Mouse (Mus musculus): ENCODE measurements around the gene Olfr645. TPM values are rescaled to one million over a fixed set of nuclear protein-coding genes. Genes with fewer than 3 reads are reported as not detected.

Gene Olfr645
- polyA plus RNA-seq (2014; fragmentation: Nextera tagmentation; extraction: Ambion mirVana): not detected in 2 replicates

- H3K9me3 ChIP-seq (ENCODE audit: control insufficient read depth, low read length): no peaks in the 10 kb centered on the region
- DNase-seq (ENCODE audit: low spot score) (no peak), ATAC-seq (ENCODE audit: insufficient number of reproducible peaks, low FRiP score, low TSS enrichment, low read depth) (no peak)
- H3K4me3 ChIP-seq (ENCODE audit: low read depth, low read length): no peak within 1 kb of the TSS
- H3K4me2 ChIP-seq (ENCODE audit: low read depth, severe bottlenecking): no peak within 1 kb of the TSS
- no peak within 1 kb of the TSS for H3K9ac ChIP-seq (ENCODE audit: low read length)
- no peaks in the 10 kb centered on the region for H3K4me1 ChIP-seq (ENCODE audit: control insufficient read depth, insufficient read depth, low read length)
- H3K36me3 ChIP-seq (ENCODE audit: control insufficient read depth, insufficient read depth, low read length): no peaks in the 10 kb centered on the region
- H3K27ac ChIP-seq (replicated peaks; ENCODE audit: low read depth, low read length): no peak within 1 kb of the TSS
- WGBS: 73% methylated on average over 1 of the region's 1 CpGs
- no peaks in the 10 kb centered on the region for H3K27me3 ChIP-seq (ENCODE audit: control insufficient read depth, insufficient read depth, low read length)
Observed at GRCm38 (mm10) chr7:104085365-104085764, at the start of gene Olfr645. Gene Olfr645 (minus strand): TSS chr7:104085465.

- 93% methylated on average over 5 of the region's 5 CpGs for WGBS
- no peak for DNase-seq (ENCODE audit: low spot score)
- no peak for ATAC-seq (ENCODE audit: insufficient number of reproducible peaks, low FRiP score, low TSS enrichment, low read depth)
- no peaks in the 10 kb centered on the region for H3K36me3 ChIP-seq (ENCODE audit: control insufficient read depth, insufficient read depth, low read length)
- no peak within 1 kb of the TSS for H3K4me3 ChIP-seq (ENCODE audit: low read depth, low read length)
- H3K27me3 ChIP-seq (ENCODE audit: control insufficient read depth, insufficient read depth, low read length): no peaks in the 10 kb centered on the region
- no peak within 1 kb of the TSS for H3K9ac ChIP-seq (ENCODE audit: low read length)
- no peaks in the 10 kb centered on the region for H3K9me3 ChIP-seq (ENCODE audit: control insufficient read depth, low read length)
- no peaks in the 10 kb centered on the region for H3K4me1 ChIP-seq (ENCODE audit: control insufficient read depth, insufficient read depth, low read length)
- no peak within 1 kb of the TSS for H3K4me2 ChIP-seq (ENCODE audit: low read depth, severe bottlenecking)
- no peak within 1 kb of the TSS for H3K27ac ChIP-seq (replicated peaks; ENCODE audit: low read depth, low read length)
Observed at GRCm38 (mm10) chr7:104129726-104130125, 44.5 kb upstream of the Olfr645 start, which contains the start of gene Ubqln5. Gene Ubqln5 (minus strand): TSS chr7:104129826.

GRCm38 (mm10) chr7:104104757-104104972 is 19.4 kb upstream of the Olfr645 start, which contains the start of gene Olfr646:
Gene Olfr646 (plus strand): TSS chr7:104104873.
- Histone ChIP-seq H3K4me2 (ENCODE audit: low read depth, severe bottlenecking) (no peak within 1 kb of the TSS), H3K9me3 (ENCODE audit: control insufficient read depth, low read length) (no peaks in the 10 kb centered on the region), H3K27ac (replicated peaks; ENCODE audit: low read depth, low read length) (no peak within 1 kb of the TSS), H3K4me3 (ENCODE audit: low read depth, low read length) (no peak within 1 kb of the TSS), H3K27me3 (ENCODE audit: control insufficient read depth, insufficient read depth, low read length) (no peaks in the 10 kb centered on the region), H3K9ac (ENCODE audit: low read length) (no peak within 1 kb of the TSS), H3K4me1 (ENCODE audit: control insufficient read depth, insufficient read depth, low read length) (no peaks in the 10 kb centered on the region), H3K36me3 (ENCODE audit: control insufficient read depth, insufficient read depth, low read length) (no peaks in the 10 kb centered on the region)
- DNase-seq (ENCODE audit: low spot score) (no peak), ATAC-seq (ENCODE audit: insufficient number of reproducible peaks, low FRiP score, low TSS enrichment, low read depth) (no peak)

- no peak overlapping the region for H3K9ac ChIP-seq (ENCODE audit: low read length)
- no peaks in the 10 kb centered on the region for H3K4me1 ChIP-seq (ENCODE audit: control insufficient read depth, insufficient read depth, low read length)
- no peak overlapping the region for H3K27ac ChIP-seq (replicated peaks; ENCODE audit: low read depth, low read length)
- no peaks in the 10 kb centered on the region for H3K36me3 ChIP-seq (ENCODE audit: control insufficient read depth, insufficient read depth, low read length)
- H3K4me3 ChIP-seq (ENCODE audit: low read depth, low read length): no peak overlapping the region
- ATAC-seq (ENCODE audit: insufficient number of reproducible peaks, low FRiP score, low TSS enrichment, low read depth) (no peak), DNase-seq (ENCODE audit: low spot score) (no peak)
- no peaks in the 10 kb centered on the region for H3K9me3 ChIP-seq (ENCODE audit: control insufficient read depth, low read length)
- 45% methylated on average over 4 of the region's 4 CpGs for WGBS
- H3K4me2 ChIP-seq (ENCODE audit: low read depth, severe bottlenecking): no peak overlapping the region
- H3K27me3 ChIP-seq (ENCODE audit: control insufficient read depth, insufficient read depth, low read length): no peaks in the 10 kb centered on the region
Observed at GRCm38 (mm10) chr7:104103913-104104756, 18.9 kb upstream of the Olfr645 start.

GRCm38 (mm10) chr7:104071769-104072168 is 13.5 kb downstream of the Olfr645 start, which contains the start of gene Olfr644:
Gene Olfr644 (minus strand): TSS chr7:104071869.
- H3K4me1 ChIP-seq (ENCODE audit: control insufficient read depth, insufficient read depth, low read length): no peaks in the 10 kb centered on the region
- H3K9me3 ChIP-seq (ENCODE audit: control insufficient read depth, low read length): no peaks in the 10 kb centered on the region
- no peaks in the 10 kb centered on the region for H3K36me3 ChIP-seq (ENCODE audit: control insufficient read depth, insufficient read depth, low read length)
- H3K27ac ChIP-seq (replicated peaks; ENCODE audit: low read depth, low read length): no peak within 1 kb of the TSS
- DNase-seq (ENCODE audit: low spot score) (no peak), ATAC-seq (ENCODE audit: insufficient number of reproducible peaks, low FRiP score, low TSS enrichment, low read depth) (no peak)
- H3K27me3 ChIP-seq (ENCODE audit: control insufficient read depth, insufficient read depth, low read length): no peaks in the 10 kb centered on the region
- no peak within 1 kb of the TSS for H3K9ac ChIP-seq (ENCODE audit: low read length)
- no peak within 1 kb of the TSS for H3K4me2 ChIP-seq (ENCODE audit: low read depth, severe bottlenecking)
- no peak within 1 kb of the TSS for H3K4me3 ChIP-seq (ENCODE audit: low read depth, low read length)
- 83% methylated on average over 2 of the region's 2 CpGs for WGBS

- H3K27me3 ChIP-seq (ENCODE audit: control insufficient read depth, insufficient read depth, low read length): no peaks in the 10 kb centered on the region
Observed at GRCm38 (mm10) chr7:104061345-104061744, 23.9 kb downstream of the Olfr645 start, which contains the start of gene 4930516K23Rik. Gene 4930516K23Rik (minus strand): TSS chr7:104061445.

GRCm38 (mm10) chr7:104059215-104059614 is 26.1 kb downstream of the Olfr645 start:
- DNase-seq (ENCODE audit: low spot score): no peak
- Histone ChIP-seq H3K36me3 (ENCODE audit: control insufficient read depth, insufficient read depth, low read length) (no peaks in the 10 kb centered on the region), H3K9ac (ENCODE audit: low read length) (no peak overlapping the region), H3K27me3 (ENCODE audit: control insufficient read depth, insufficient read depth, low read length) (no peaks in the 10 kb centered on the region), H3K4me2 (ENCODE audit: low read depth, severe bottlenecking) (no peak overlapping the region), H3K4me1 (ENCODE audit: control insufficient read depth, insufficient read depth, low read length) (no peaks in the 10 kb centered on the region), H3K9me3 (ENCODE audit: control insufficient read depth, low read length) (no peaks in the 10 kb centered on the region), H3K4me3 (ENCODE audit: low read depth, low read length) (no peak overlapping the region), H3K27ac (replicated peaks; ENCODE audit: low read depth, low read length) (no peak overlapping the region)
- no peak for ATAC-seq (ENCODE audit: insufficient number of reproducible peaks, low FRiP score, low TSS enrichment, low read depth)
- 87% methylated on average over 1 of the region's 1 CpGs for WGBS

More at GRCm38 (mm10) chr7:104061345-104061744, 23.9 kb downstream of the Olfr645 start, which contains the start of gene 4930516K23Rik:
- DNase-seq (ENCODE audit: low spot score) (no peak), ATAC-seq (ENCODE audit: insufficient number of reproducible peaks, low FRiP score, low TSS enrichment, low read depth) (no peak)
- Histone ChIP-seq H3K4me2 (ENCODE audit: low read depth, severe bottlenecking) (no peak within 1 kb of the TSS), H3K36me3 (ENCODE audit: control insufficient read depth, insufficient read depth, low read length) (no peaks in the 10 kb centered on the region), H3K9me3 (ENCODE audit: control insufficient read depth, low read length) (no peaks in the 10 kb centered on the region), H3K4me3 (ENCODE audit: low read depth, low read length) (no peak within 1 kb of the TSS), H3K9ac (ENCODE audit: low read length) (no peak within 1 kb of the TSS), H3K4me1 (ENCODE audit: control insufficient read depth, insufficient read depth, low read length) (no peaks in the 10 kb centered on the region), H3K27ac (replicated peaks; ENCODE audit: low read depth, low read length) (no peak within 1 kb of the TSS)
- 60% methylated on average over 2 of the region's 2 CpGs for WGBS

GRCm38 (mm10) chr7:104052566-104052965 is 32.7 kb downstream of the Olfr645 start, which contains the start of gene Olfr642:
Gene Olfr642 (minus strand): TSS chr7:104052666.
- Histone ChIP-seq H3K4me3 (ENCODE audit: low read depth, low read length) (no peak within 1 kb of the TSS), H3K4me2 (ENCODE audit: low read depth, severe bottlenecking) (no peak within 1 kb of the TSS), H3K9ac (ENCODE audit: low read length) (no peak within 1 kb of the TSS), H3K27me3 (ENCODE audit: control insufficient read depth, insufficient read depth, low read length) (no peaks in the 10 kb centered on the region), H3K27ac (replicated peaks; ENCODE audit: low read depth, low read length) (no peak within 1 kb of the TSS), H3K9me3 (ENCODE audit: control insufficient read depth, low read length) (no peaks in the 10 kb centered on the region), H3K36me3 (ENCODE audit: control insufficient read depth, insufficient read depth, low read length) (no peaks in the 10 kb centered on the region), H3K4me1 (ENCODE audit: control insufficient read depth, insufficient read depth, low read length) (no peaks in the 10 kb centered on the region)
- no peak for ATAC-seq (ENCODE audit: insufficient number of reproducible peaks, low FRiP score, low TSS enrichment, low read depth)
- no peak for DNase-seq (ENCODE audit: low spot score)
- WGBS: 74% methylated on average over 1 of the region's 1 CpGs
